Mouse (Mus musculus) left cerebral cortex, postnatal 36 days (tissue): Measurements from ENCODE around the gene Urb2. TPM values are rescaled to one million over a fixed set of nuclear protein-coding genes. Genes with fewer than 3 reads are reported as not detected.
A peak's percentile ranks its signal among the peaks of the same experiment; 100 is the strongest.

ENCODE experiments used
- DNase-seq, 2 experiments: peaks; one replicate each; pipeline ENCODE4 v3.0.0; 2021 to 2022; ENCODE audit warnings: low spot score in 2 of 2, mixed read lengths in 1 of 2
- intact Hi-C: fragments of 180-260 bp; cut with DNase I; formaldehyde crosslinking; loops from one replicate; pipeline ENCODE4 v1.15.1; 2025
- microRNA-seq: library from miRNA; unstranded; fragments of <30 nt; microRNA quantifications from one replicate; pipeline ENCODE4 v1.2.0, GENCODE M21; 2022
- total RNA-seq, 2 experiments: library from RNA; stranded (reverse); gene quantifications; 2 replicates each; pipeline ENCODE4 v1.2.3; 2021

Gene Urb2
- total RNA-seq, 2 experiments from 2014 or later, result 11.2 to 11.3 TPM

DNA sequence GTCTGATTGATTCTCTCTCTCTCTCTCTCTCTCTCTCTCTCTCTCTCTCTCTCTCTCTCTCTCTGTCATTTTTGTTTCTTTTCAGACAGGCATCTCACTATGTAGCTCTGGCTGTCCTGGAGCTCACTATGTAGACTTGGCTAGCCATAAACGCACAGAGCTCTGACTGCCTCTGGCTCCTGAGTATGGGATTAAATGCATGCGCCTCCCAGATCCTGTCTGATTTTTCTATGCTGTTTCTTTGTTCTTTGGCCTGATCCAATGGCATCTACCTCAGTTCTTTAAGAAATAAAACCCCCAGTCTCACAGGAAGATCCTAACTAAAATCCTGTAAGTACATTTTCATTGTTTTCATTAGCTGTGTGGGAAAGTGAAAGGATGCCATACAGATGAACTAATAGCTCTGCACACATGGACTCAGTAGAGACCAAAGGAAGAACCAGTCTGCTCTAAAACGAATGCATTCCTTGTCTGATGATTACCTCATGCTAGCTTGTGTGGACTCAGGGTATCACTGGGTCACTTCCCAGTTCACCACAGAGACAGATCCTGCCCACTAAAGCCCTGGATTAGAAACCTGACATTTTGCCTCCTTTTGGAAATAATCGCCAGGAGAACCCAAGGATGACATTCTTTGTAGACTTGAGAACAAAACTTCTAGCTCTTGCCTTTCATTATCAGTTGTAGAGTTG lies 45.9 kb downstream of the Urb2 start:
- DNase-seq, result no peak
- intact Hi-C loops, result no loop called here

DNA sequence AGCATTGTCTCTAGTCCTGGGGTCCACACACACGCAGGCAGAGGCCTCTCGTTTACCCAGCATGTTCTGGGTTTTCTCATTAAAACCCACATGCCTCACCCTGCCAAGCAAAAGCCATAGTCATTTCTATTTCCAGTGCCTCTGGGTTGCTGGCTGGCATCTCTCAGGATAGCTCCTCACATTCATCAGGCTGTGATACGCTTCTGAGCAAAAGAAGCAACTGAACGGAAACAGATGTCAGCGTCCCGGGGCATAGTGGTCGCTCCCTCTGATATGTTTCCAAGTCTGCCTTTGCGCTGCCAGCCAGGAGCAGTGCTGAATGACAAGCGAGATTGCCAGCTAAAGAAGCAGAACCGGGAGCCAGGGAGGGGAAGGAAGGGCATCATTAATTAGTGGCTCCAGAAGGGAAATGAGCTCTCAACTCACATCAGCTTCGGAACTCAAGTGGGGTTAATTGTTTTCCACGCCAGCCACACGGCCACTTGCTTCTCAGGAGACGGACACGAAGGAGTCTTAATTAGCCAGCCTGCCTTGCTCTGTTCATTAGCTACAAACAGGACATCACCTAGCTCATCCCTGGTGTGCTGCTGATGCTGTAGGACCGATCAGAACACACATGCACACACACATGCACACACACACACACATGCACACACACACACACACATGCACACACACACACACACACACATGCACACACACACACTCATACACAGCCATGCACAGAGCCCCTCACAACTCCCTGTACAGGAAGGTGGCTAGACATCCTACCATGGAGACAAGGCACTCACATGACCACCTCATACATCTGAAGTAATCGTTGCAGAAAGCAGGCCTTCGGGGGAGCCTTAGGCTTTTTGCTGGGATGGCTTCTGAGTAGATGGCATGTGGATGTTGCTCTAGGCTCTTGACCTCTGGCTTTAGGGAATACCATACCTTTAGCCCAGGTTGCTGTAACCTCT lies 49.3 kb downstream of the Urb2 start:
- intact Hi-C loops, result no loop called here
- DNase-seq, result no peak

DNA sequence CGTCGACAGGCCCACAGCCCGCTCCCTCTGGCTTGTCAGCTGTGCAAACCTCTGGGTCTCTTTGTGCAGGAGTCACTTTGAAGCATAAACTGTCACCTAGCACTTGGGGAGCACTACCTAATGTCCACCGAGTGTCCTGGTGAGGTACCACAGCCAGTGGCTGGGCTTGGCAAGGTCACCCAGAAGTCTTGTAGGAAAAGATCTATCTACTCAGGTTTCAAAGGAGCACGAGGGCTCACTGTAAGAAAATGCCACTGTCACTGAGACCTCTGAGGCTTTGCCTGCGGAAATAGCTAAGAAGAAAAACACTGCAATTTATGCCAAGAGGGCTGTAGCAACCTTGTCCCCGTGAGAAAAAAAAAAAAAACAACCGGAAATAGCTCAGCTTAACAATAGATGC lies 54.7 kb downstream of the Urb2 start:
- DNase-seq, result no peak
- intact Hi-C loops, result loop anchor here (5.0 kb wide), 1 partner anchor 106 kb away; no protein-coding TSS in a partner anchor

DNA sequence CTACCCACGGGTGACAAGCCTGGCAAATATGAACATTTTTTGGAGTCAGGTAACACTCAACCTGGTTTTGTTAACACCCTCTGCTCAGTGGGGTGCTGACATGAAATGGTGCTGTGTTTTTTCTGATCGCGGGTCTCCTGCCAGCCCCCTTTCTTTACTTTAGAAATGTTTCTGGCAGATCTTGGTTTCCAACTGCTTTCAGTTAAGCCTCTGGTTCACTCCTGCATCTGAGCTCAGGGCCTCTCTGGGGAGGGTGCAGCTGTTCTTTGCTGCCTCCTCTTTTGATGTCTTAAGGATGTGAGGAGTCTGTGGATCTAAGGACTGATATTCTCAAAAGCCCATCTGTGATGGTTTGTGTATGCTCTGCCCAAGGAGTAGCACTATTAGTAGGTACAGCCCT lies 55.1 kb downstream of the Urb2 start:
- intact Hi-C loops, result loop anchor here (5.0 kb wide), 1 partner anchor 106 kb away; no protein-coding TSS in a partner anchor
- no peak for DNase-seq

DNA sequence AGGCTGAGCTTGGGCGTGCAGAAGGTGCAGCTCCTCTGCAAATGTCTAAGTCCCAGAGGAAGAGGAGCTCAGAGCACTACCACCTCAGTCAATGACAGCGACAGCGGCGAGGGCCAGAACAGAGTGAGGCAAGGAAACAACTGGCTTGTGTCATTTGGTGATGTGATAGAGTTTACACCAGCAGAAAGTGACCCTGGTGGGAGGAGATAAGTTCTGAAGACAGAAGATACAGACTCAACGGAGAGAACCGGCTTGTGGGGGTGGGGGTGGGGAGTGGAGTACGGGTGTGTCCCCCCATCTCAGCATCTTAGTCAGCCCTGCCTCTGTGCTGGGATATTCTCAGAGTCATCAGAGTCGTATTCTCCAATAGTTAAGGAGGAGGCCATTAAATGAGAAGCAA lies 56.1 kb downstream of the Urb2 start:
- intact Hi-C loops, result loop anchor here (5.0 kb wide), 1 partner anchor 105 kb away; no protein-coding TSS in a partner anchor
- DNase-seq, result no peak

DNA sequence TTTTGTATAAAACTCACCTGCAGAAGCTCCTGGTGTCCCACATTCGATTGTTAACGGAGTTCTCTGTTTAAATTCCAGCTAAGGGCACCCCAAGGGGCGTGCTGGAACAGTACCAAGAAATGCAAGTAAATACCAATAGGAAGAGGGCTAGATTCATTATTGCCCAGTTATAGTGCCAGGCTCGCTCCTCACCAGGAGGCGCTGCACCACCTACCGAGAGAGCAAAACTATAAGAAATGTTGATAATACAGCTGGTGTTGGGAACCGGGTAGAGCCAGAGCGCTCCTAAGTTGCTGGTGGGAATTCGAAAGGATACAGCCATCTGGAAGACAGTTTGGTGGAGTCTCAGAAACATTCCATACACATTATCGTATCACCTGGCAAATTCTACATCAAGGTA lies 56.7 kb downstream of the Urb2 start:
- no peak for DNase-seq
- intact Hi-C loops, result loop anchor here (5.0 kb wide), 1 partner anchor 104 kb away; no protein-coding TSS in a partner anchor

DNA sequence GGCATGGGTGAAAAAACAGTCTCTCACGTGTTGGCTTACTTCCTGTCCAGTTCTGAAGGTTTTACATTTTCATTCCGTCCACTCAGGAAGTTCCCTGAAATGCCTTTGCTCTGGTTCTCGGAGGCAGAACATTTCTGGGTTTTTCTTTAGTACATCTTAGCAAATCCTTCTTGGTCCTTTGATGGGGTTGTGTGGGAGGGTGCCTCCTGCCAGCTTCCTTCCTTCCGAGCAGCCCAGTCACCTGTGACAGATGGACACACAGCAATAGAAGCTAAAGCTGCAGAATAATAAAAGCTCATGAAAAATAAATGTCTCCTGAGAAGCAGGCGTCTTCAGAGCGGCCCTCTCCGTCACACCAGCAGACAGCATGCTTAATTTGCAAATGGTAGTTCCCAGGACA lies 57.7 kb downstream of the Urb2 start:
- intact Hi-C loops, result loop anchor here (5.0 kb wide), 1 partner anchor 103 kb away; no protein-coding TSS in a partner anchor

DNA sequence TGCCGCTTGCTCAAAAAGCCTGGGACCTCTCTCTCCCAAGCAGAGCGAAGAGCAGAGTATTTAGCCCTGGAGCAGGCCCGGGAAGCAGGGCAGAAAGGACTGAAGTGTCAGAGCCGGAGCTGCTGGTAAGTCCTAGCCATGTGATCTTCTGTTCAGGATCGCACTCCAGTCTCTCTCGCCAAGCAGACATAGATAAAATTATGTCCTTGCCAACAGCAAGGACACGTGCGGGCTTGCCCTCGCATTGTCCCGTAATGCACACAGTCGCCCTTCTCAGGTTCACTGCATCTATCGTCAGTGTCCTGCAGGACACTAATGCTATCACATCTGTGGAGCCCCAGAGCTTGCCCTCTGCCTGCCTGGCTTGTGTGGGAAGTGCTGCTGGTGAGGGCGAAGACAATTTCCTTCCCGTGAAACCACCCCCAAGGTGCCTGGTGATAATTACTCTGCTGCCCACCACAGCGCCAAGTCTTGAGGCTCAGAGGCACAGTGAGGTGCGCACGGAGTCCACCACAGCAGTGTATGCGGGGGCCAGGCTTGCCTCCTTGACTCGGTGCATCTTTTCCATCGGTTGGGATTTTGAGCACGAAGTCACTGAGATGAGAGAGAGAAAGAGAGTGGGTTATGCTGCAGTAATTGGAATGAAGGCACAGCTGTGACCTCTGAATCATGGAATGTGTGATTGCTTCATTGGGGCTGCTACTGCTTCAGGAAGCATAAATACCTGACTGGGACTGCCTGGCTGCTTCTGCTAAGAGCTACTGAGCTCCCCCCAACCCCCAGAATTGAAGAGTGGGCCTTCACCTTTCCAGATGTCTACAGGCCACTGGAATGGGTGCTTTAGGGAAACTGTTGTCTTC lies 59.4 kb downstream of the Urb2 start:
- DNase-seq, result peak; percentile 17 to 27
- intact Hi-C loops, result no loop called here

More for the DNA sequence above, 57.7 kb downstream of the Urb2 start:
- peak; percentile 27 to 49 for DNase-seq

DNA sequence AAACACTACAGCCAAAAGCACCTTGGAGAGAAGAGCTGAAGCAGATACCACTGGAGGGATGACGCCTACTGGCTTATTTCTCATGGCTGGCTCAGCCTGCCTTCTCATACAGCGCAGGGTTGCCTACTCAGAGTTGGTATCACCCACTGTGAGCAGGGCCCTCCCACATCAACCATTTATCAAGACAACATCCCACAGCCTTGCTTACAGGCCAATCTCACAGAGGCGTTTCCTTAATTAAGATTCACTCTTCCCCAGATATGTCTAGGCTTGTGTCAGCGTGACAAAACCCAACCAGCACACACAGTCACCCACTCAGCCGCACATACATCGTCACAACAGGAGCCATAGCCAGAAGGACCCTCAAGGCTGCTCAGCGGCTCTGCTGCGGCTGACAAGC lies 61.3 kb downstream of the Urb2 start:
- intact Hi-C loops, result no loop called here
- peak; percentile 26 to 47 for DNase-seq

DNA sequence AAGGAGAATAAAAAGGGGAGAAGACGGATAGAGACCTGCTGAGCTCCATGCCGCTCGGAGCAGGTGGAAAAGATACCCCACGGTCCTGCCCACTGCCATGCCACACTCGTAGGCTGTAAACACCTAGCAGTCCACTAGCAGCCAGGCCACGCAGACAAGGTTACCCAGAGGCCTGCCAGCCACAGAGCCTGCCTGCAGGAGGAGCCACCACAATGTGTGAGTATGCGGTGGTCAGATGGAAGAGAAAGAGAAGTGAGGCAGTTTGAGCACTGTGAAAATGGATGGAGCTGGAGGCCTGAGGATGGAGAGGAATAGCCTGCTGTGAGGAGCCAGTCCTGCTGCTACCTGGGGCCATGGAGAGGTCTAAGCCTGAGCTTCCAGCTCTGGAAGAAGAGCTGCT lies 62.3 kb downstream of the Urb2 start:
- intact Hi-C loops, result no loop called here
- no peak for DNase-seq

DNA sequence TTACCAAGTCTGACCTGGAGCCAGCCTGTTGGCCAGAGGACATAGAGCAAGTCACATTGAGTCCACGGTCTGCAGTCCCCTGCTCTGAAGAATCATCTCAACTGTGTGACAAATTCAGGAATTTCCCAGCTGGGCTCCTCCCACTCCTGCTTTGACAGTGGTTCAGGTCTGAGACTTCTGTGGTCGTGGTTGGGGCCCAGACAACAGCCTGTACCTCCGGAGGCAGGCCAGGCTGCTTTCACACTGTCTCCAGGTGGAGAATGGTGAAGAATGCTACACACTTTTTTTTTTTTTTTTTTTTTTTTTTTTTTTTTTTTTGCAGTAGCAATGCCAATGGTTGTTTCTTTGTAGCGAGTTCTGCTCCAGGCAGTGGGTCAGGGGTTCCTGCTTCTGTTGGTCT lies 64.4 kb downstream of the Urb2 start:
- intact Hi-C loops, result no loop called here

DNA sequence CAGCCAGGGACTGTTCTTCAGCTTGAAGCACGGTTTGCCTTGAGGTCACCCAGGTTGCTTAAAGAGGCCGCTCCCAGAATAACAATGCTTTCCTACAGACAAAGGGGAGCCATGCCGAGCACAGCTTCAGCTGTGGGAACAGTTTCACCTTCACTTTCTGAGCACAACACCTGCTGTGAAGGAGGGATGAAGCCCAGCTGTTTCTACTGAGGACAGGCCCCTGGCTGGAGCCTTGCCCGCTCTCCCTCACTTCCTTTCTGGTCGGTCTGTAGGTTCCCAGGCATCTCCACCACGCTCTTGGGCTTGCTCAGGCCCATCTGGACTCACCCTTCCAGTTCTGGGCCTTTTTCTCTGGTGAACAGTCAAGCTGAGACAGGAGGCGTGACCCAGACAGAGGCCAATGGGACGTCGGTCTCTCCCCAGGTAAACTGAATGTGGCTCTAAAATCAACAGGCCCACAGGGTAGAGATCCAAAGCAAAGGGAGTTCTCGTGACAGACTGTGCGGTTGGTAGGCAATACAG lies 66.8 kb downstream of the Urb2 start:
- no peak for DNase-seq
- intact Hi-C loops, result no loop called here

More for the DNA sequence above, 64.4 kb downstream of the Urb2 start:
- DNase-seq, result no peak

DNA sequence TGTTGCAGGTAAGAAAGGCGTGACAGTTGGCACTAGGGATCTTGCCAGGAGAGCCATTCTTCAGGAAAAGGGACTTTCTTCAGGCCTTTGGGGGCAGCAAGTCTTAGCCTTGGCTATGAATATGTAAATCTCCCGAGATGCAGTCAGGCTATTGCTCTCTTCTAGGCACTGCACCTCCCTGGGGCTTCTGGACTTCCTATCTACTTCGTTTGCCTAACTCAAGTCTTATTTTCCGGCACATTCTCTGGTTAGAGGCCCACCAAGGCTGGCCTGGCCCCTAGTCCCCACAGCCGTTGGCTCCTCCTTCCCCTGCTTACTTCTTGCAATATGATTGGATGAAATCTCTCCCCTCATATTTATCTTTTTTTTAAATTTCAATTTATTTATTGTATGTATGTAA lies 67.7 kb downstream of the Urb2 start:
- DNase-seq, result no peak
- intact Hi-C loops, result no loop called here

DNA sequence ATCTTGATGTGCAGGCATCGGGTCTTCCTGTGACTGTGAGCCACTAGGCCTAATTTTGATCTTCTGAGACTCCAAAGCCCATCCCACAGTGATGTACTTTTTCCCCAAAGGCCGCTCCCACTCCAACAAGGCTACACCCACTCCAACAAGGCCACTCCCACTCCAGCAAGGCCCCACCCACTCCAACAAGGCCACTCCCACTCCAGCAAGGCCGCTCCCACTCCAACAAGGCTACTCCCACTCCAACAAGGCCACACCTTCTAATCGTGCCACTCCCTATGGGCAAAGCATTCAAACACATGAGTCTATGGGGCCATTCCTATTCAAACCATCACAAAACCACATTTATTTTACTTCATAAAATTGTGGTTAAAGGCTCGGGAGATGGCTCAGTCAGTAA lies 69.2 kb downstream of the Urb2 start:
- DNase-seq, result no peak
- intact Hi-C loops, result no loop called here

Small RNA genes within 50 kb of the gene (microRNA-seq; reads per million reads assigned to microRNA genes)
- gene Mir1967, result not detected

Other genes with a start within 250 kb of the Urb2 start
- 10 to 100 TPM; 41.0 to 45.8 TPM for gene Rab4a, start 215.5 kb upstream of the Urb2 start, total RNA-seq
- 10 to 100 TPM; 70.7 to 82.7 TPM for gene Ccsap, start 161.3 kb upstream of the Urb2 start, total RNA-seq
- 10 to 100 TPM in 1 of 2 experiments, 1 to 10 TPM in 1; 9.7 to 13.4 TPM for gene Acta1, start 126.8 kb upstream of the Urb2 start, total RNA-seq
- gene Nup133, start 72.2 kb upstream of the Urb2 start, total RNA-seq, result 10 to 100 TPM; 22.0 to 23.4 TPM
- gene Abcb10, start 38.4 kb upstream of the Urb2 start, total RNA-seq, result 10 to 100 TPM; 15.6 to 18.1 TPM
- 10 to 100 TPM; 21.7 to 22.3 TPM for gene Taf5l, start 111 bp upstream of the Urb2 start, total RNA-seq
- gene Galnt2, start 209.9 kb downstream of the Urb2 start, total RNA-seq, result 10 to 100 TPM; 45.4 to 49.7 TPM